Mouse (Mus musculus) intestine, embryonic 14.5 days (tissue): ENCODE measurements around the gene Sfrp5. TPM values are rescaled to one million over a fixed set of nuclear protein-coding genes. Genes with fewer than 3 reads are reported as not detected.

Source experiments
- polyA plus RNA-seq: library from polyadenylated mRNA; unstranded; fragments of >200 nt; fragmentation: Nextera tagmentation; extraction: Ambion mirVana; gene quantifications from 2 replicates; pipeline ENCODE4 v1.2.1, GENCODE M21; 2014

Sfrp5 gene
- polyA plus RNA-seq, 1 experiment from 2014 or later, result 46.3 TPM

Other genes with a start within 250 kb of the Sfrp5 start
- gene Mms19, start 221.1 kb downstream of the Sfrp5 start, polyA plus RNA-seq, result 36.3 and 41.0 TPM in 2 replicates
- 9.1 and 9.9 TPM in 2 replicates for gene Ubtd1, start 220.5 kb downstream of the Sfrp5 start, polyA plus RNA-seq
- gene Ankrd2, start 166.3 kb downstream of the Sfrp5 start, polyA plus RNA-seq, result 0.27 and 0.32 TPM in 2 replicates
- 1.4 and 1.7 TPM in 2 replicates for gene Hoga1, start 156.6 kb downstream of the Sfrp5 start, polyA plus RNA-seq
- 0.13 TPM in 1 of 2 replicates, not detected in the other for gene 4933411K16Rik, start 150.0 kb downstream of the Sfrp5 start, polyA plus RNA-seq
- gene Morn4, start 115.9 kb downstream of the Sfrp5 start, polyA plus RNA-seq, result 24.2 and 26.7 TPM in 2 replicates
- gene Pi4k2a, start 111.8 kb downstream of the Sfrp5 start, polyA plus RNA-seq, result 23.5 and 32.0 TPM in 2 replicates
- gene Avpi1, start 73.2 kb downstream of the Sfrp5 start, polyA plus RNA-seq, result 33.6 and 35.2 TPM in 2 replicates
- gene Marveld1, start 54.9 kb downstream of the Sfrp5 start, polyA plus RNA-seq, result 10.1 and 10.3 TPM in 2 replicates
- gene Zfyve27, start 38.3 kb downstream of the Sfrp5 start, polyA plus RNA-seq, result 17.5 TPM in 2 replicates
- 1.2 TPM in 2 replicates for gene Golga7b, start 45.3 kb upstream of the Sfrp5 start, polyA plus RNA-seq
- gene Crtac1, start 229.5 kb upstream of the Sfrp5 start, polyA plus RNA-seq, result 4.1 and 5.6 TPM in 2 replicates